Comparison of ENCODE assay signal across 22 mouse cellular contexts in genomic region chr14:22126859-22127258, GRCm38 (mm10).
DNase-seq lines count a peak whose midpoint lies in the region; ATAC-seq and TF ChIP-seq lines count a peak whose summit lies in the region.
"Had no signal": no experiment of that assay in that cellular context is flagged by ENCODE, and none has a peak within 500 bp of the region (broad histone marks: within the 10 kb centered on the region; RNA-seq: fewer than 3 reads in every experiment).

No protein-coding gene starts in this region.

- peak overlapping the region; percentile 48 for H3K27ac ChIP-seq in intestine, embryonic 15.5 days
- H3K27ac ChIP-seq in kidney, embryonic 15.5 days: 0 out of 2 replicates have a peak overlapping the region, but pooled peaks have one; percentile 37
- no peak overlapping the region for H3K27ac ChIP-seq in limb, embryonic 10.5 days
- H3K27ac ChIP-seq in stomach, postnatal 0 days (replicated peaks): no peak overlapping the region
- H3K27ac ChIP-seq: embryonic facial prominence, embryonic 15.5 days; forebrain, embryonic 10.5 days; hindbrain, embryonic 15.5 days had no signal

- no peak overlapping the region for H3K4me3 ChIP-seq in intestine, embryonic 15.5 days (replicated peaks)
- no peak overlapping the region for H3K4me3 ChIP-seq in kidney, embryonic 15.5 days (replicated peaks)
- no peak overlapping the region for H3K4me3 ChIP-seq in limb, embryonic 10.5 days
- no peak overlapping the region for H3K4me3 ChIP-seq in stomach, postnatal 0 days (ENCODE audit: low read depth, low read length)
- H3K4me3 ChIP-seq: embryonic facial prominence, embryonic 15.5 days; erythroblast, embryonic 14.5 days; forebrain, embryonic 10.5 days; heart, embryonic 12.5 days; hindbrain, embryonic 15.5 days had no signal

- no peak overlapping the region for H3K9ac ChIP-seq in intestine, embryonic 15.5 days
- H3K9ac ChIP-seq in kidney, embryonic 15.5 days: no peak overlapping the region
- no peak overlapping the region for H3K9ac ChIP-seq in stomach, postnatal 0 days (ENCODE audit: low read length)
- H3K9ac ChIP-seq: embryonic facial prominence, embryonic 15.5 days; heart, embryonic 12.5 days; hindbrain, embryonic 15.5 days had no signal

- no peak for TF ChIP-seq EP300 in stomach, postnatal 0 days (optimal IDR thresholded peaks at IDR 0.05)

- H3K4me2 ChIP-seq in intestine, embryonic 15.5 days (replicated peaks): 0 out of 2 replicates have a peak overlapping the region, but pooled peaks have one; percentile 2
- no peak overlapping the region for H3K4me2 ChIP-seq in kidney, embryonic 15.5 days
- H3K4me2 ChIP-seq in stomach, postnatal 0 days (replicated peaks; ENCODE audit: low read depth): no peak overlapping the region
- H3K4me2 ChIP-seq: embryonic facial prominence, embryonic 15.5 days; heart, embryonic 12.5 days; hindbrain, embryonic 15.5 days had no signal

- peak; percentile 81 for ATAC-seq in intestine, embryonic 15.5 days
- ATAC-seq in kidney, embryonic 15.5 days (replicated peaks; ENCODE audit: low FRiP score): no peak
- ATAC-seq in stomach, postnatal 0 days (ENCODE audit: low FRiP score, low TSS enrichment): no peak
- ATAC-seq in activated CD4-positive, CD25-positive, alpha-beta regulatory T cell, adult 4 months: no peak
- ATAC-seq: forebrain, embryonic 14.5 days had no signal

- peak; percentile 33 for DNase-seq in kidney, adult 18-20 months
- no peak for DNase-seq in kidney, postnatal 4 days
- DNase-seq in limb, embryonic 10.5 days (ENCODE audit: low spot score): peak; percentile 25
- no peak for DNase-seq in stomach, postnatal 0 days (ENCODE audit: low spot score)
- DNase-seq: adrenal gland, adult 8-10 months; adrenal gland, postnatal 36 days; cerebellum, adult 2 months; cerebellum, postnatal 10 days; embryo, embryonic 11 days; gastrocnemius, postnatal 36 days; heart, adult 18-20 months; heart, postnatal 36 days had no signal

- H3K36me3 ChIP-seq in intestine, embryonic 15.5 days: no peaks in the 10 kb centered on the region
- no peaks in the 10 kb centered on the region for H3K36me3 ChIP-seq in kidney, embryonic 15.5 days
- no peaks in the 10 kb centered on the region for H3K36me3 ChIP-seq in limb, embryonic 10.5 days
- no peaks in the 10 kb centered on the region for H3K36me3 ChIP-seq in stomach, postnatal 0 days (ENCODE audit: control insufficient read depth, insufficient read depth, low read length)
- H3K36me3 ChIP-seq: embryonic facial prominence, embryonic 15.5 days; forebrain, embryonic 10.5 days; heart, embryonic 12.5 days; hindbrain, embryonic 15.5 days had no signal

- no peaks in the 10 kb centered on the region for H3K9me3 ChIP-seq in intestine, embryonic 15.5 days
- no peaks in the 10 kb centered on the region for H3K9me3 ChIP-seq in kidney, embryonic 15.5 days (replicated peaks)
- no peaks in the 10 kb centered on the region for H3K9me3 ChIP-seq in limb, embryonic 10.5 days (replicated peaks)
- no peaks in the 10 kb centered on the region for H3K9me3 ChIP-seq in stomach, postnatal 0 days (ENCODE audit: control insufficient read depth, low read length)
- H3K9me3 ChIP-seq: embryonic facial prominence, embryonic 15.5 days; forebrain, embryonic 10.5 days; heart, embryonic 12.5 days; hindbrain, embryonic 15.5 days had no signal

- no peak for TF ChIP-seq CTCF in stomach, postnatal 0 days (IDR thresholded peaks at IDR 0.05; ENCODE audit: low read depth)

- H3K27me3 ChIP-seq in intestine, embryonic 15.5 days (replicated peaks): no peaks in the 10 kb centered on the region
- H3K27me3 ChIP-seq in kidney, embryonic 15.5 days: peaks cover 3% of the 10 kb centered on the region; the same call in 1 of the 2 replicates
- peaks cover 53% of the 10 kb centered on the region for H3K27me3 ChIP-seq in limb, embryonic 10.5 days (ENCODE audit: low read depth, poor library complexity, severe bottlenecking)
- H3K27me3 ChIP-seq in stomach, postnatal 0 days (ENCODE audit: control insufficient read depth, insufficient read depth, low read length): no peaks in the 10 kb centered on the region
- H3K27me3 ChIP-seq: CH12.LX; embryonic facial prominence, embryonic 15.5 days; hindbrain, embryonic 15.5 days had no signal

- no peaks in the 10 kb centered on the region for H3K4me1 ChIP-seq in intestine, embryonic 15.5 days (replicated peaks)
- peaks cover 7% of the 10 kb centered on the region for H3K4me1 ChIP-seq in kidney, embryonic 15.5 days
- peaks cover 18% of the 10 kb centered on the region for H3K4me1 ChIP-seq in limb, embryonic 10.5 days
- H3K4me1 ChIP-seq in stomach, postnatal 0 days (replicated peaks; ENCODE audit: control insufficient read depth, insufficient read depth): no peaks in the 10 kb centered on the region
- H3K4me1 ChIP-seq: embryonic facial prominence, embryonic 15.5 days; heart, embryonic 12.5 days; hindbrain, embryonic 15.5 days had no signal

- WGBS in intestine, embryonic 15.5 days: 56% methylated on average over 6 of the region's 6 CpGs
- 83% methylated on average over 6 of the region's 6 CpGs for WGBS in kidney, embryonic 15.5 days
- 89% methylated on average over 6 of the region's 6 CpGs for WGBS in limb, embryonic 10.5 days
- WGBS in stomach, postnatal 0 days: 73% methylated on average over 6 of the region's 6 CpGs

Comparison
In these comparisons a context has a peak if more than half of its experiments do, and no peak if none do; other contexts are left out.
1. DNase-seq: peak in kidney, adult 18-20 months (single experiment) and limb, embryonic 10.5 days (single experiment); none in kidney, postnatal 4 days (0 of 2) and stomach, postnatal 0 days (single experiment).
2. H3K27ac ChIP-seq: peak in intestine, embryonic 15.5 days (single experiment) and kidney, embryonic 15.5 days (single experiment); none in limb, embryonic 10.5 days (single experiment) and stomach, postnatal 0 days (single experiment).